Mouse (Mus musculus): Measurements from ENCODE around the gene Rbfox3.

Rbfox3 gene

GRCm38 (mm10) chr11:118905656-118906055 is 5.7 kb downstream of the Rbfox3 start:
- DNase-seq (ENCODE audit: low spot score) = no peak

GRCm38 (mm10) chr11:118904253-118904652 is 7.1 kb downstream of the Rbfox3 start:
- DNase-seq (ENCODE audit: low spot score) = no peak

- no peak for DNase-seq (ENCODE audit: low spot score)
Measured at GRCm38 (mm10) chr11:118899771-118900545, 11.4 kb downstream of the Rbfox3 start.

GRCm38 (mm10) chr11:118898643-118899042 is 12.8 kb downstream of the Rbfox3 start:
- no peak for DNase-seq (ENCODE audit: low spot score)

GRCm38 (mm10) chr11:118898156-118898555 is 13.2 kb downstream of the Rbfox3 start:
- no peak for DNase-seq (ENCODE audit: low spot score)

- no peak for DNase-seq (ENCODE audit: low spot score)
Measured at GRCm38 (mm10) chr11:118897114-118897841, 14.1 kb downstream of the Rbfox3 start.

- DNase-seq (ENCODE audit: low spot score) = no peak
Measured at GRCm38 (mm10) chr11:118896032-118896675, 15.2 kb downstream of the Rbfox3 start.

- DNase-seq (ENCODE audit: low spot score) = no peak
Measured at GRCm38 (mm10) chr11:118894835-118895234, 16.6 kb downstream of the Rbfox3 start.

- DNase-seq (ENCODE audit: low spot score) = no peak
Measured at GRCm38 (mm10) chr11:118894196-118894595, 17.2 kb downstream of the Rbfox3 start.

- DNase-seq (ENCODE audit: low spot score) = no peak
Measured at GRCm38 (mm10) chr11:118892876-118893275, 18.5 kb downstream of the Rbfox3 start.

- DNase-seq (ENCODE audit: low spot score) = no peak
Measured at GRCm38 (mm10) chr11:118891516-118891915, 19.9 kb downstream of the Rbfox3 start.

GRCm38 (mm10) chr11:118890992-118891398 is 20.4 kb downstream of the Rbfox3 start:
- DNase-seq (ENCODE audit: low spot score) = no peak

- DNase-seq (ENCODE audit: low spot score) = no peak
Measured at GRCm38 (mm10) chr11:118890474-118890873, 20.9 kb downstream of the Rbfox3 start.

GRCm38 (mm10) chr11:118889500-118889899 is 21.9 kb downstream of the Rbfox3 start:
- no peak for DNase-seq (ENCODE audit: low spot score)

GRCm38 (mm10) chr11:118888426-118888825 is 23.0 kb downstream of the Rbfox3 start:
- no peak for DNase-seq (ENCODE audit: low spot score)

GRCm38 (mm10) chr11:118887206-118887605 is 24.2 kb downstream of the Rbfox3 start:
- no peak for DNase-seq (ENCODE audit: low spot score)

- no peak for DNase-seq (ENCODE audit: low spot score)
Measured at GRCm38 (mm10) chr11:118886269-118886965, 25.0 kb downstream of the Rbfox3 start.

GRCm38 (mm10) chr11:118885604-118886003 is 25.8 kb downstream of the Rbfox3 start:
- DNase-seq (ENCODE audit: low spot score) = no peak

GRCm38 (mm10) chr11:118885135-118885534 is 26.3 kb downstream of the Rbfox3 start:
- no peak for DNase-seq (ENCODE audit: low spot score)

GRCm38 (mm10) chr11:118883143-118883542 is 28.3 kb downstream of the Rbfox3 start:
- no peak for DNase-seq (ENCODE audit: low spot score)

GRCm38 (mm10) chr11:118881786-118882495 is 29.5 kb downstream of the Rbfox3 start:
- DNase-seq (ENCODE audit: low spot score) = no peak

Measured in layer of hippocampus, adult 9-10 months (tissue).